Mouse (Mus musculus) stomach, postnatal 0 days (tissue): ENCODE measurements around the gene Mid1ip1. TPM values are rescaled to one million over a fixed set of nuclear protein-coding genes. Genes with fewer than 3 reads are reported as not detected.

Experiments
- ATAC-seq: fragments of 200-750 bp; cut with Nextera tagmentation; 2 replicates; pipeline ENCODE4 v1.8.0; 2017; ENCODE audit not compliant: low FRiP score, low TSS enrichment
- DNase-seq: peaks from one replicate; pipeline ENCODE4 v3.0.0-alpha.2; 2016; ENCODE audit warnings: low spot score
- H3K27ac ChIP-seq: fragments of 300-500 bp; sonication (generic); replicated peaks from 2 replicates; pipeline ENCODE4 v1.5.1; 2014; ENCODE audit warnings: mild to moderate bottlenecking, control low read depth
- H3K27me3 ChIP-seq: fragments of 300-500 bp; sonication (generic); 2 replicates; pipeline ENCODE4 v1.6.1; 2014; ENCODE audit warnings: low read length; ENCODE audit not compliant: control insufficient read depth, insufficient read depth
- H3K36me3 ChIP-seq: fragments of 300-500 bp; sonication (generic); 2 replicates; pipeline ENCODE4 v1.6.1; 2014; ENCODE audit warnings: low read length, mixed read lengths; ENCODE audit not compliant: control insufficient read depth, insufficient read depth
- H3K4me1 ChIP-seq: fragments of 300-500 bp; sonication (generic); replicated peaks from 2 replicates; pipeline ENCODE4 v1.6.1; 2014; ENCODE audit warnings: antibody characterized with exemption; ENCODE audit not compliant: control insufficient read depth, insufficient read depth
- H3K4me2 ChIP-seq: fragments of 300-500 bp; sonication (generic); replicated peaks from 2 replicates; pipeline ENCODE4 v1.6.1; 2014; ENCODE audit warnings: low read depth, mild to moderate bottlenecking, control low read depth, moderate library complexity
- H3K4me3 ChIP-seq: fragments of 300-500 bp; sonication (generic); 2 replicates; pipeline ENCODE4 v1.5.1; 2014; ENCODE audit warnings: low read depth, low read length, control low read depth
- H3K9ac ChIP-seq: fragments of 300-500 bp; sonication (generic); 2 replicates; pipeline ENCODE4 v1.6.1; 2014; ENCODE audit warnings: mild to moderate bottlenecking, low read length, control low read depth, mixed read lengths
- H3K9me3 ChIP-seq: fragments of 300-500 bp; sonication (generic); 2 replicates; pipeline ENCODE4 v1.6.1; 2016; ENCODE audit warnings: low read length; ENCODE audit not compliant: control insufficient read depth
- CTCF ChIP-seq: IDR thresholded peaks from 2 replicates; pipeline ENCODE4 v1.5.1; 2016; ENCODE audit warnings: antibody characterized with exemption, low read depth, mild to moderate bottlenecking, moderate library complexity
- EP300 ChIP-seq: optimal IDR thresholded peaks from 2 replicates; pipeline ENCODE3; 2016; ENCODE audit warnings: antibody characterized with exemption
- WGBS: fragments of 180-500 bp; shearing (Covaris S2); extraction: QIAGEN DNeasy Blood & Tissue Kit; methylation state at CpG from one replicate; pipeline ENCODE4 v1.1.7; 2014; 5-methylcytosine and 5-hydroxymethylcytosine counted together
- polyA plus RNA-seq: library from polyadenylated mRNA; unstranded; fragments of >200 nt; fragmentation: Nextera tagmentation; extraction: Ambion mirVana; gene quantifications from 2 replicates; pipeline ENCODE4 v1.2.1, GENCODE M21; 2015

The Mid1ip1 gene
- polyA plus RNA-seq, 1 experiment from 2014 or later, result 118 TPM

DNA sequence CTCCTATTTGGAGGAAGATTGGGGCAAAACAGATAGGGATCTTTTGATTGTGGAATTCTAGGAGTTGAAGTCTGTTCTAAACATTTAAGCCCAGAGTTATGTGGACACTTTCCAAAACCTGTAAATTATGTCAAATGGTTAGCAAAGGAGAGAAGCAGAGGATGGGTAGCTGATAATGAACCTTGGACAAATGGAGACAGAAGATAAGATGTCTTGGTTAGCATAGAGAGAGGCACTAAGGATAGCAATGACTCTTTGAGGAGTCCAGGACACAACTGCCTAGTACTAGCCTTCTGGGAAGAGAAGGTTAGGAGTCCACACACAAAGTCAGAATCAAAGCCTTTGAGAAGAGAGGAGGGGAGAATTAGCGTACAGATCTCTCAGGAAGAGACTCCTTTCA lies 20.1 kb downstream of the Mid1ip1 start:
- Histone ChIP-seq H3K9me3 (no peaks in the 10 kb centered on the region), H3K27me3 (no peaks in the 10 kb centered on the region), H3K9ac (no peak overlapping the region), H3K4me2 (no peak overlapping the region), H3K27ac (no peak overlapping the region), H3K4me1 (no peaks in the 10 kb centered on the region), H3K4me3 (no peak overlapping the region), H3K36me3 (no peaks in the 10 kb centered on the region)
- ATAC-seq (no peak), DNase-seq (no peak)
- 73% methylated on average over 1 of the region's 1 CpGs for WGBS
- TF ChIP-seq CTCF (no peak), EP300 (no peak)

DNA sequence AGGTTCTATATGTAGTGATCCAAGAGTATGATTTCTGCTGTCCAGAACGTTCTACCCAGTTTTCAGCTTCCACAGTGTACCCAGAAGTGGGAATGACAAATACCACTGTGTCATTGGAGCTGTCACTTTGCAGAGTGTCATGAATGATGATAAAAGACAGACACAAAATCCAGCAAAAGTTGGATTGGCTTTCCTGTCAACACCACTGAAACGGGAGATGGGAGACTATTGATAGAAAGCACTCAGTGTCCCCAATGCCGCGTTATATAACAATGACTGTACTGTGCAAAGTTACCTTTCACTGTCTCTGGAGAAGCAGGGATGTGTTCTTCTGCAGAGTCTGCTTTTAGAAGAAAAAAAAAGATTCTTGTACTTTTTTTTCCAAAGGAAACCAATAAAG lies 44.1 kb downstream of the Mid1ip1 start:
- Histone ChIP-seq H3K4me1 (no peaks in the 10 kb centered on the region), H3K4me3 (no peak overlapping the region), H3K27ac (no peak overlapping the region), H3K36me3 (no peaks in the 10 kb centered on the region), H3K4me2 (no peak overlapping the region), H3K27me3 (no peaks in the 10 kb centered on the region), H3K9me3 (no peaks in the 10 kb centered on the region), H3K9ac (no peak overlapping the region)
- ATAC-seq, result no peak
- DNase-seq, result no peak
- TF ChIP-seq EP300 (no peak), CTCF (no peak)
- WGBS, result 72% methylated on average over 4 of the region's 4 CpGs

DNA sequence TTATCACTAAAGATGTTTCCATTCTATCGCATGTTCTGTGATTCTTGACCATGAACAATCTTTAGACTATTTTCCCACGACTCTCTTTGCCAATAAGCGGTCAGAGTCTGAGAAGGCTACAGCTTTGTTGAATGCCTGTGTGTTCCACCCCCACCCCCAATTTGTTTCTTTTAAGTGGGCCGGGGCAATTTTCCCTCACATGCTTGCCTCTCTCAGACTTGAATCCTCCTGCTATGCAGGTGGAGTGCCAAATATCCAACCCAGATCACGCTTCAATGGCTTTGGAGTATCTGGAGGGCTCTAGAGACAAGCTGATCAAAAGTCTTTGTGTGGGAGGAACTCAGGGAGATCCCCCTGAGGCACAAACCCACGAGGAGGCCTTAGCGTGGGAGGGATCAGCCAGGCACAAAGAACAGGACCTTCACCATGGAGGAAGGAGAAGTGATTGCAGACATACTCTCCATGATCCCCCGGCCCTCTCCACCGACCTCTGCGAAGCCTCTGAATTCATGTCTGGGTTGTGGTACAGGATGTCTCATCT lies 48.7 kb downstream of the Mid1ip1 start:
- H3K36me3 ChIP-seq, result no peaks in the 10 kb centered on the region
- WGBS, result 63% methylated on average over 10 of the region's 10 CpGs
- H3K27me3 ChIP-seq, result no peaks in the 10 kb centered on the region
- DNase-seq (no peak), ATAC-seq (no peak)
- no peak overlapping the region for H3K4me2 ChIP-seq
- no peak overlapping the region for H3K4me3 ChIP-seq
- no peaks in the 10 kb centered on the region for H3K9me3 ChIP-seq
- no peaks in the 10 kb centered on the region for H3K4me1 ChIP-seq
- no peak overlapping the region for H3K27ac ChIP-seq
- H3K9ac ChIP-seq, result no peak overlapping the region
- TF ChIP-seq CTCF (no peak), EP300 (no peak)

Other genes starting within 250 kb of the Mid1ip1 start
- gene Tspan7, start 229.9 kb upstream of the Mid1ip1 start, polyA plus RNA-seq, result 72.6 and 80.2 TPM in 2 replicates